Mouse (Mus musculus) bone marrow, adult 2 months (tissue): ENCODE measurements around the gene Sox18. TPM values are rescaled to one million over a fixed set of nuclear protein-coding genes. Genes with fewer than 3 reads are reported as not detected.

Experiments
- H3K27ac ChIP-seq: fragments of 200-500 bp; 2 replicates; pipeline ENCODE4 v1.5.1; 2012; ENCODE audit warnings: low read depth, mild to moderate bottlenecking, control low read depth, inconsistent platforms, low read length; ENCODE audit not compliant: control insufficient read depth, poor library complexity, insufficient read depth
- H3K4me1 ChIP-seq: fragments of 200-500 bp; 2 replicates; pipeline ENCODE4 v1.6.1; 2011; ENCODE audit warnings: low read length; ENCODE audit not compliant: control insufficient read depth, insufficient read depth
- H3K4me3 ChIP-seq: fragments of 200-500 bp; replicated peaks from 2 replicates; pipeline ENCODE3; 2011; ENCODE audit warnings: mild to moderate bottlenecking, low read depth, low read length, control low read depth; ENCODE audit not compliant: control insufficient read depth
- CTCF ChIP-seq: fragments of 200-500 bp; IDR thresholded peaks from 2 replicates; pipeline ENCODE4 v1.5.1; 2011; ENCODE audit warnings: low read length, control low read depth; ENCODE audit not compliant: control insufficient read depth, insufficient read depth
- POLR2A ChIP-seq: fragments of 200-500 bp; IDR thresholded peaks from 2 replicates; pipeline ENCODE4 v1.6.1; 2011; ENCODE audit warnings: low read depth, mild to moderate bottlenecking, control low read depth, low read length, borderline replicate concordance; ENCODE audit not compliant: control insufficient read depth
- WGBS: fragments of 180-500 bp; shearing (Covaris S2); methylation state at CpG from one replicate; pipeline ENCODE4 v1.1.7; 2018; 5-methylcytosine and 5-hydroxymethylcytosine counted together
- polyA plus RNA-seq: library from polyadenylated mRNA; stranded (reverse); fragments of >200 nt; gene quantifications from 2 replicates; pipeline ENCODE4 v1.2.4, GENCODE M21; 2011; ENCODE audit warnings: low replicate concordance; ENCODE audit not compliant: missing spikeins, insufficient read depth, insufficient read length

The Sox18 gene
- polyA plus RNA-seq, 1 experiment: 7.5 TPM

GRCm38 (mm10) chr2:181648926-181649325 is 22.5 kb downstream of the Sox18 start:
- H3K4me3 ChIP-seq: no peak overlapping the region
- no peak overlapping the region for H3K27ac ChIP-seq
- TF ChIP-seq POLR2A: no peak
- no peak for TF ChIP-seq CTCF
- no peaks in the 10 kb centered on the region for H3K4me1 ChIP-seq
- WGBS: 93% methylated on average over 10 of the region's 10 CpGs

GRCm38 (mm10) chr2:181646626-181647472 is 24.6 kb downstream of the Sox18 start:
- no peak overlapping the region for H3K4me3 ChIP-seq
- H3K4me1 ChIP-seq: no peaks in the 10 kb centered on the region
- no peak for TF ChIP-seq CTCF
- TF ChIP-seq POLR2A: no peak
- H3K27ac ChIP-seq: no peak overlapping the region
- WGBS: 89% methylated on average over 6 of the region's 6 CpGs

GRCm38 (mm10) chr2:181645666-181646065 is 25.8 kb downstream of the Sox18 start:
- TF ChIP-seq CTCF (no peak), POLR2A (no peak)
- H3K27ac ChIP-seq: no peak overlapping the region
- H3K4me1 ChIP-seq: no peaks in the 10 kb centered on the region
- 98% methylated on average over 3 of the region's 3 CpGs for WGBS
- no peak overlapping the region for H3K4me3 ChIP-seq

- no peak overlapping the region for H3K27ac ChIP-seq
- H3K4me3 ChIP-seq: no peak overlapping the region
- 90% methylated on average over 2 of the region's 2 CpGs for WGBS
- TF ChIP-seq POLR2A (no peak), CTCF (peak; percentile 66)
- no peaks in the 10 kb centered on the region; the same call in 1 of the 2 replicates for H3K4me1 ChIP-seq
These were observed 27.1 kb downstream of the Sox18 start for GRCm38 (mm10) chr2:181644361-181644760.

GRCm38 (mm10) chr2:181635865-181636264 is 35.6 kb downstream of the Sox18 start:
- H3K4me1 ChIP-seq: no peaks in the 10 kb centered on the region; the same call in none of the 2 replicates
- H3K27ac ChIP-seq: no peak overlapping the region
- no peak overlapping the region for H3K4me3 ChIP-seq
- 82% methylated on average over 3 of the region's 3 CpGs for WGBS
- TF ChIP-seq CTCF (no peak), POLR2A (no peak)

- H3K4me3 ChIP-seq: no peak overlapping the region
- no peak overlapping the region for H3K27ac ChIP-seq
- 88% methylated on average over 6 of the region's 6 CpGs for WGBS
- no peaks in the 10 kb centered on the region; the same call in 1 of the 2 replicates for H3K4me1 ChIP-seq
- TF ChIP-seq CTCF (no peak), POLR2A (no peak)
These were observed 38.8 kb downstream of the Sox18 start for GRCm38 (mm10) chr2:181632624-181633023.

GRCm38 (mm10) chr2:181628471-181628870 is 43.0 kb downstream of the Sox18 start:
- no peak overlapping the region for H3K4me3 ChIP-seq
- H3K4me1 ChIP-seq: no peaks in the 10 kb centered on the region
- no peak overlapping the region for H3K27ac ChIP-seq
- TF ChIP-seq CTCF (no peak), POLR2A (no peak)

- Histone ChIP-seq H3K4me1 (no peaks in the 10 kb centered on the region), H3K4me3 (no peak overlapping the region), H3K27ac (no peak overlapping the region)
- no peak for TF ChIP-seq CTCF
- no peak for TF ChIP-seq POLR2A
These were observed 48.0 kb downstream of the Sox18 start for GRCm38 (mm10) chr2:181623401-181623800.

Other genes starting within 250 kb of the Sox18 start
- 5.2 and 9.7 TPM in 2 replicates for gene Zbtb46, start 212.2 kb downstream of the Sox18 start, polyA plus RNA-seq
- gene Abhd16b, start 178.4 kb downstream of the Sox18 start, polyA plus RNA-seq: not detected in 2 replicates
- gene Tpd52l2, start 174.5 kb downstream of the Sox18 start, polyA plus RNA-seq: 27.0 and 32.9 TPM in 2 replicates
- gene Dnajc5, start 151.2 kb downstream of the Sox18 start, polyA plus RNA-seq: 24.4 and 43.8 TPM in 2 replicates
- gene Uckl1, start 86.7 kb downstream of the Sox18 start, polyA plus RNA-seq: 36.5 and 129 TPM in 2 replicates
- gene Prpf6, start 79.8 kb downstream of the Sox18 start, polyA plus RNA-seq: 15.7 and 27.7 TPM in 2 replicates
- 12.6 and 31.9 TPM in 2 replicates for gene Zfp512b, start 78.8 kb downstream of the Sox18 start, polyA plus RNA-seq
- 0.75 and 6.5 TPM in 2 replicates for gene Samd10, start 72.4 kb downstream of the Sox18 start, polyA plus RNA-seq
- not detected in 2 replicates for gene Gm29797, start 14.6 kb downstream of the Sox18 start, polyA plus RNA-seq
- gene Tcea2, start 8.7 kb upstream of the Sox18 start, polyA plus RNA-seq: 20.0 and 20.3 TPM in 2 replicates
- 57.1 and 170 TPM in 2 replicates for gene Rgs19, start 22.3 kb upstream of the Sox18 start, polyA plus RNA-seq
- gene Lkaaear1, start 26.8 kb upstream of the Sox18 start, polyA plus RNA-seq: not detected in 2 replicates
- 2.1 TPM in 1 of 2 replicates, not detected in the other for gene Oprl1, start 43.4 kb upstream of the Sox18 start, polyA plus RNA-seq
- not detected in 2 replicates for gene Myt1, start 91.7 kb upstream of the Sox18 start, polyA plus RNA-seq
- gene Pcmtd2, start 166.2 kb upstream of the Sox18 start, polyA plus RNA-seq: 9.9 and 11.2 TPM in 2 replicates
- gene Polr3k, start 192.7 kb upstream of the Sox18 start, polyA plus RNA-seq: 10.4 and 11.9 TPM in 2 replicates